Mouse (Mus musculus) erythroblast, embryonic 14.5 days (primary cell): ENCODE results near the gene Btbd2.

ENCODE experiments used
- GATA1 ChIP-seq: IDR thresholded peaks from 2 replicates; pipeline ENCODE4 v1.6.1; 2012; ENCODE audit warnings: low read length, inconsistent platforms, mixed read lengths
- TAL1 ChIP-seq: IDR thresholded peaks from 3 replicates; pipeline ENCODE4 v1.6.1; 2012; ENCODE audit warnings: low read length, inconsistent platforms, mixed read lengths

GRCm38 (mm10) chr10:80695801-80696501, 39.1 kb upstream of the Btbd2 start:
- TF ChIP-seq GATA1: no peak
- no peak for TF ChIP-seq TAL1
